Mouse (Mus musculus) liver, adult 2 months (tissue): Measurements from ENCODE around the gene Gjb1.

Experiments used
- CTCF ChIP-seq: fragments of 200-500 bp; IDR thresholded peaks from 2 replicates; pipeline ENCODE4 v1.5.1; 2011; ENCODE audit warnings: low read depth, low read length, control low read depth
- POLR2A ChIP-seq: fragments of 200-500 bp; IDR thresholded peaks from 2 replicates; pipeline ENCODE4 v1.6.1; 2011; ENCODE audit warnings: low read length, control low read depth; ENCODE audit not compliant: insufficient read depth; ENCODE audit errors: extremely low read depth

GRCm38 (mm10) chrX:101329372-101330028, 46.7 kb upstream of the Gjb1 start:
- TF ChIP-seq CTCF (peak; percentile 60), POLR2A (no peak)
